Mouse (Mus musculus) ES-Bruce4 (cell line): ENCODE data around the gene Serping1. TPM values are rescaled to one million over a fixed set of nuclear protein-coding genes. Genes with fewer than 3 reads are reported as not detected.

Source experiments
- H3K27ac ChIP-seq: 2 replicates; pipeline ENCODE4 v1.5.1; 2012; ENCODE audit warnings: low read length, inconsistent platforms; ENCODE audit not compliant: insufficient read depth
- H3K27me3 ChIP-seq: 2 replicates; pipeline ENCODE4 v1.6.1; 2012; ENCODE audit warnings: mild to moderate bottlenecking, low read length, inconsistent platforms; ENCODE audit not compliant: control insufficient read depth, poor library complexity, insufficient read depth, severe bottlenecking
- H3K36me3 ChIP-seq: 2 replicates; pipeline ENCODE4 v1.6.1; 2012; ENCODE audit warnings: inconsistent platforms, mild to moderate bottlenecking, low read length, moderate library complexity; ENCODE audit not compliant: control insufficient read depth, poor library complexity, insufficient read depth, severe bottlenecking
- H3K4me1 ChIP-seq: one replicate; pipeline ENCODE4 v1.8.1; 2011; ENCODE audit warnings: low read length; ENCODE audit not compliant: control insufficient read depth, insufficient read depth
- H3K4me3 ChIP-seq: 2 replicates; pipeline ENCODE4 v1.5.1; 2011; ENCODE audit warnings: low read depth, mild to moderate bottlenecking, low read length
- H3K9ac ChIP-seq: 2 replicates; pipeline ENCODE4 v1.6.1; 2012; ENCODE audit warnings: low read depth, mild to moderate bottlenecking, inconsistent platforms; ENCODE audit not compliant: poor library complexity, severe bottlenecking
- H3K9me3 ChIP-seq: replicated peaks from 2 replicates; pipeline ENCODE4 v1.6.1; 2012; ENCODE audit warnings: mild to moderate bottlenecking, low read length, inconsistent platforms; ENCODE audit not compliant: control insufficient read depth, poor library complexity, insufficient read depth, severe bottlenecking
- CTCF ChIP-seq: IDR thresholded peaks from one replicate; pipeline ENCODE4 v1.8.1; 2011; ENCODE audit warnings: low read depth, low read length
- EP300 ChIP-seq: IDR thresholded peaks from 2 replicates; pipeline ENCODE4 v1.6.1; 2011; ENCODE audit warnings: low read depth, low read length; ENCODE audit not compliant: insufficient read depth
- POLR2A ChIP-seq: IDR thresholded peaks from one replicate; pipeline ENCODE4 v1.8.1; 2011; ENCODE audit warnings: low read length; ENCODE audit not compliant: insufficient read depth
- polyA plus RNA-seq: library from polyadenylated mRNA; stranded (reverse); fragments of >200 nt; gene quantifications from 2 replicates; pipeline ENCODE4 v1.2.4, GENCODE M21; 2011; ENCODE audit warnings: low read depth; ENCODE audit not compliant: missing spikeins, insufficient read depth, insufficient read length

Serping1 gene
- polyA plus RNA-seq, 1 experiment: 19.2 TPM

- no peak overlapping the region for H3K9ac ChIP-seq
- H3K27ac ChIP-seq: no peak overlapping the region
- H3K4me3 ChIP-seq: no peak overlapping the region
- no peaks in the 10 kb centered on the region for H3K9me3 ChIP-seq
- H3K4me1 ChIP-seq: peaks cover 3% of the 10 kb centered on the region
- TF ChIP-seq EP300 (no peak), CTCF (no peak), POLR2A (no peak)
- no peaks in the 10 kb centered on the region for H3K36me3 ChIP-seq
- no peaks in the 10 kb centered on the region for H3K27me3 ChIP-seq
Measured at GRCm38 (mm10) chr2:84777706-84778105, 2.5 kb upstream of the Serping1 start.

- H3K9me3 ChIP-seq: no peaks in the 10 kb centered on the region
- H3K27ac ChIP-seq: peak overlapping the region; percentile 96
- H3K4me1 ChIP-seq: peaks cover 3% of the 10 kb centered on the region
- peak overlapping the region; percentile 47 for H3K9ac ChIP-seq
- TF ChIP-seq POLR2A (no peak), EP300 (no peak), CTCF (no peak)
- no peak overlapping the region for H3K4me3 ChIP-seq
- H3K36me3 ChIP-seq: no peaks in the 10 kb centered on the region
- no peaks in the 10 kb centered on the region for H3K27me3 ChIP-seq
Measured at GRCm38 (mm10) chr2:84775665-84776064, 421 bp upstream of the Serping1 start.

- peak overlapping the region; percentile 53 for H3K4me3 ChIP-seq
- H3K9me3 ChIP-seq: no peaks in the 10 kb centered on the region
- H3K9ac ChIP-seq: peak overlapping the region; percentile 20; the same call in 1 of the 2 replicates
- no peaks in the 10 kb centered on the region for H3K36me3 ChIP-seq
- TF ChIP-seq CTCF (no peak), POLR2A (no peak), EP300 (peak; percentile 92)
- H3K4me1 ChIP-seq: peaks cover 3% of the 10 kb centered on the region
- H3K27me3 ChIP-seq: no peaks in the 10 kb centered on the region
- H3K27ac ChIP-seq: no peak overlapping the region
Measured at GRCm38 (mm10) chr2:84774751-84775150, 493 bp downstream of the Serping1 start.

- peaks cover 3% of the 10 kb centered on the region for H3K4me1 ChIP-seq
- H3K9me3 ChIP-seq: no peaks in the 10 kb centered on the region
- H3K27ac ChIP-seq: no peak overlapping the region
- H3K27me3 ChIP-seq: no peaks in the 10 kb centered on the region
- TF ChIP-seq CTCF (no peak), EP300 (no peak), POLR2A (no peak)
- no peak overlapping the region for H3K4me3 ChIP-seq
- H3K9ac ChIP-seq: no peak overlapping the region
- H3K36me3 ChIP-seq: no peaks in the 10 kb centered on the region
Measured at GRCm38 (mm10) chr2:84773195-84773594, 2.0 kb downstream of the Serping1 start.

GRCm38 (mm10) chr2:84772454-84772853 lies 2.8 kb downstream of the Serping1 start:
- no peak overlapping the region for H3K4me3 ChIP-seq
- peaks cover 3% of the 10 kb centered on the region for H3K4me1 ChIP-seq
- no peak overlapping the region for H3K9ac ChIP-seq
- H3K27me3 ChIP-seq: no peaks in the 10 kb centered on the region
- no peak overlapping the region for H3K27ac ChIP-seq
- TF ChIP-seq POLR2A: no peak
- TF ChIP-seq EP300: no peak
- no peak for TF ChIP-seq CTCF
- no peaks in the 10 kb centered on the region for H3K9me3 ChIP-seq
- H3K36me3 ChIP-seq: no peaks in the 10 kb centered on the region

GRCm38 (mm10) chr2:84770501-84770900 lies 4.7 kb downstream of the Serping1 start:
- Histone ChIP-seq H3K27me3 (no peaks in the 10 kb centered on the region), H3K9ac (no peak overlapping the region), H3K4me3 (no peak overlapping the region), H3K36me3 (no peaks in the 10 kb centered on the region), H3K27ac (no peak overlapping the region), H3K4me1 (peaks cover 3% of the 10 kb centered on the region), H3K9me3 (no peaks in the 10 kb centered on the region)
- TF ChIP-seq POLR2A: no peak
- no peak for TF ChIP-seq CTCF
- TF ChIP-seq EP300: no peak
